Mouse (Mus musculus) testis, adult 2 months (tissue): Measurements from ENCODE around the gene Usp12.

Source experiments
- CTCF ChIP-seq: fragments of 200-500 bp; IDR thresholded peaks from 2 replicates; pipeline ENCODE4 v1.5.1; 2012; ENCODE audit warnings: low read depth, mild to moderate bottlenecking, inconsistent platforms, low read length, moderate library complexity; ENCODE audit not compliant: control insufficient read depth, insufficient read depth, insufficient replicate concordance
- POLR2A ChIP-seq: fragments of 200-500 bp; IDR thresholded peaks from 2 replicates; pipeline ENCODE4 v1.6.1; 2012; ENCODE audit warnings: low read depth, mild to moderate bottlenecking, inconsistent platforms, low read length, moderate library complexity; ENCODE audit not compliant: control insufficient read depth

- TF ChIP-seq CTCF (no peak), POLR2A (no peak)
Measured at GRCm38 (mm10) chr5:146750958-146751357, 43.8 kb downstream of the Usp12 start.
